ENCODE assay signal across 11 mouse cellular contexts in the genomic region with DNA sequence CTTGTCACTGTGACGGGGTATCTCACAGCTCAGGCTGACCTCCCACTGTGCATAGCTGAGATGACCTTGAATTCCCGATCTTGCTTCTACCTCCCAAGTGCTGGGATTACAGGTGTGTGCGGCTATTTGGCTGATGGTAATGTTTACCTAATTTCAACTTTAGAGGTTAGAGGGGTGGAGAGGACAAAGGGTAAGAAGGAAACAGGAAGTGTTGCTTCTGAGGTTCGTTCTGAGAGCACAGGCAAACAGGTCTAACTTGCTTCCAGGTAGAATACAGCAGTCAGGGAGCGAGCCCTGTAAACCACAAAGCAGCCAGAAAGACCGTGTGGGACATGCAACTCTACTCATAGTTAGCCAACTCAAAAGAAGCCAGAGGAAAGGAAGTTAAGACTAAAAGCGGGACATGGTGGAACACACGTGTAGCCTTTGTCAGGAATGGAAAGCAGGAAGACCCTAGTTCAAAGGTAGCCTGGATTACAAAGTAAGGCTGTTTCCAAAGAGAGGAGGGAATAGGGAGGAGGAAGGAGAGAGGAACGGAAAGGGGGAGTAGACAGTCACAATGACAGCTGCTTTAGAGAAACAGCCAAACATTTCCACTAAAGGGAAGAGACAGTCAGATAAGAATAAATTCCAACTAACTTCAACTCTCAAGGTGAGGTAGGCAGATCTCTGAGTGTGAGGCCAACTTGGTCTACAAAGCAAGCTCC. TPM values are rescaled to one million over a fixed set of nuclear protein-coding genes. Genes with fewer than 3 reads are reported as not detected.
DNase-seq lines count a peak whose midpoint lies in the region; ATAC-seq and TF ChIP-seq lines count a peak whose summit lies in the region.
"Had no signal": no experiment of that assay in that cellular context is flagged by ENCODE, and none has a peak within 500 bp of the region (broad histone marks: within the 10 kb centered on the region; RNA-seq: fewer than 3 reads in every experiment).

No protein-coding gene starts in this region.

- H3K9ac ChIP-seq in embryonic facial prominence, embryonic 14.5 days (ENCODE audit: low read depth, low read length) = no peak overlapping the region
- no peak overlapping the region for H3K9ac ChIP-seq in kidney, embryonic 16.5 days (replicated peaks; ENCODE audit: low read length)
- no peak overlapping the region for H3K9ac ChIP-seq in liver, postnatal 0 days (replicated peaks)
- no peak overlapping the region for H3K9ac ChIP-seq in hindbrain, embryonic 14.5 days

- no peaks in the 10 kb centered on the region for H3K9me3 ChIP-seq in embryonic facial prominence, embryonic 14.5 days (ENCODE audit: control insufficient read depth, low read length)
- H3K9me3 ChIP-seq in kidney, embryonic 16.5 days (ENCODE audit: low read length) = no peaks in the 10 kb centered on the region
- no peaks in the 10 kb centered on the region for H3K9me3 ChIP-seq in liver, postnatal 0 days (ENCODE audit: low read length)
- H3K9me3 ChIP-seq in hindbrain, embryonic 14.5 days (ENCODE audit: control insufficient read depth, low read length) = no peaks in the 10 kb centered on the region

- TF ChIP-seq CTCF in liver, postnatal 0 days (IDR thresholded peaks at IDR 0.05; ENCODE audit: low read depth) = no peak

- peaks cover 15% of the 10 kb centered on the region for H3K36me3 ChIP-seq in embryonic facial prominence, embryonic 14.5 days (ENCODE audit: control insufficient read depth, insufficient read depth, low read length)
- H3K36me3 ChIP-seq in kidney, embryonic 16.5 days (ENCODE audit: insufficient read depth, low read length) = peaks cover 18% of the 10 kb centered on the region
- H3K36me3 ChIP-seq in liver, postnatal 0 days (replicated peaks; ENCODE audit: insufficient read depth, low read length) = peaks cover 11% of the 10 kb centered on the region; the same call in 1 of the 2 replicates
- H3K36me3 ChIP-seq in hindbrain, embryonic 14.5 days (replicated peaks; ENCODE audit: control insufficient read depth, insufficient read depth) = peaks cover 10% of the 10 kb centered on the region

- DNase-seq in ES-CJ7 (ENCODE audit: low read depth, low spot score) = peak; percentile 27
- DNase-seq in embryonic facial prominence, embryonic 14.5 days (ENCODE audit: low spot score) = peak; percentile 42
- DNase-seq in liver, postnatal 0 days = no peak
- DNase-seq in MN1 (ENCODE audit: low spot score) = no peak
- no peak for DNase-seq in adrenal gland, postnatal 36 days
- no peak for DNase-seq in hindbrain, embryonic 14.5 days (ENCODE audit: low spot score)
- no peak for DNase-seq in heart, adult 11 months

- no peak overlapping the region for H3K27ac ChIP-seq in embryonic facial prominence, embryonic 14.5 days (replicated peaks; ENCODE audit: low read depth, low read length)
- peak overlapping the region; percentile 78 for H3K27ac ChIP-seq in kidney, embryonic 16.5 days (ENCODE audit: low read length)
- H3K27ac ChIP-seq in liver, postnatal 0 days (ENCODE audit: low read depth) = peak overlapping the region; percentile 77
- H3K27ac ChIP-seq in hindbrain, embryonic 14.5 days = no peak overlapping the region
- H3K27ac ChIP-seq: left cerebral cortex, adult 2 months had no signal

- no peak overlapping the region for H3K4me3 ChIP-seq in embryonic facial prominence, embryonic 14.5 days (ENCODE audit: low read depth, low read length)
- no peak overlapping the region for H3K4me3 ChIP-seq in kidney, embryonic 16.5 days (ENCODE audit: low read length)
- no peak overlapping the region for H3K4me3 ChIP-seq in liver, postnatal 0 days (ENCODE audit: low read depth, low read length)
- no peak overlapping the region for H3K4me3 ChIP-seq in hindbrain, embryonic 14.5 days (replicated peaks; ENCODE audit: low read length)
- H3K4me3 ChIP-seq: left cerebral cortex, adult 2 months; megakaryocyte, embryonic 14.5 days had no signal

- no peak overlapping the region for H3K4me2 ChIP-seq in embryonic facial prominence, embryonic 14.5 days (ENCODE audit: low read depth, low read length)
- H3K4me2 ChIP-seq in kidney, embryonic 16.5 days (replicated peaks; ENCODE audit: low read depth, low read length) = no peak overlapping the region
- no peak overlapping the region for H3K4me2 ChIP-seq in liver, postnatal 0 days (ENCODE audit: low read depth, low read length)
- H3K4me2 ChIP-seq in hindbrain, embryonic 14.5 days (replicated peaks) = no peak overlapping the region

- no peak for ATAC-seq in embryonic facial prominence, embryonic 14.5 days (ENCODE audit: low read depth)
- peak; percentile 58; the same call in 1 of the 2 replicates for ATAC-seq in kidney, embryonic 16.5 days (ENCODE audit: low FRiP score, low TSS enrichment)
- peak; percentile 78 for ATAC-seq in liver, postnatal 0 days
- ATAC-seq in hindbrain, embryonic 14.5 days (ENCODE audit: low FRiP score) = no peak

- no peaks in the 10 kb centered on the region for H3K27me3 ChIP-seq in embryonic facial prominence, embryonic 14.5 days (replicated peaks; ENCODE audit: control insufficient read depth, insufficient read depth, low read length)
- no peaks in the 10 kb centered on the region for H3K27me3 ChIP-seq in kidney, embryonic 16.5 days (ENCODE audit: insufficient read depth, low read length)
- H3K27me3 ChIP-seq in liver, postnatal 0 days (ENCODE audit: insufficient read depth, low read length) = no peaks in the 10 kb centered on the region
- H3K27me3 ChIP-seq in hindbrain, embryonic 14.5 days (ENCODE audit: control insufficient read depth, insufficient read depth, low read length) = no peaks in the 10 kb centered on the region

- WGBS in embryonic facial prominence, embryonic 14.5 days = 68% methylated on average over 9 of the region's 9 CpGs
- 53% methylated on average over 9 of the region's 9 CpGs for WGBS in kidney, embryonic 16.5 days
- WGBS in liver, postnatal 0 days (ENCODE audit: insufficient replicate concordance) = 42% methylated on average over 9 of the region's 9 CpGs
- 82% methylated on average over 9 of the region's 9 CpGs for WGBS in hindbrain, embryonic 14.5 days

- TF ChIP-seq EP300 in liver, postnatal 0 days (IDR thresholded peaks at IDR 0.05; ENCODE audit: low read depth) = no peak

- H3K4me1 ChIP-seq in embryonic facial prominence, embryonic 14.5 days (ENCODE audit: control insufficient read depth, insufficient read depth, low read length) = peaks cover 18% of the 10 kb centered on the region
- H3K4me1 ChIP-seq in kidney, embryonic 16.5 days (ENCODE audit: insufficient read depth, low read length) = peaks cover 25% of the 10 kb centered on the region
- H3K4me1 ChIP-seq in liver, postnatal 0 days (ENCODE audit: insufficient read depth) = no peaks in the 10 kb centered on the region
- H3K4me1 ChIP-seq in hindbrain, embryonic 14.5 days (replicated peaks; ENCODE audit: control insufficient read depth, insufficient read depth, low read length) = 0 out of 2 replicates have a peak, but pooled peaks cover 15% of the 10 kb centered on the region

RNA-seq across cellular contexts. Expression of gene Bcl2l14, which starts 47.2 kb away (rescaled TPM):
- 2.6 and 3.0 TPM in 2 replicates for polyA plus RNA-seq in embryonic facial prominence, embryonic 14.5 days (2014; fragmentation: Nextera tagmentation; extraction: Ambion mirVana)
- 7.6 and 8.9 TPM in 2 replicates for polyA plus RNA-seq in kidney, embryonic 16.5 days (2015; fragmentation: Nextera tagmentation; extraction: Ambion mirVana)
- 0.14 and 0.26 TPM in 2 replicates for polyA plus RNA-seq in liver, postnatal 0 days (2015; fragmentation: Nextera tagmentation; extraction: Ambion mirVana)
- not detected for total RNA-seq in adrenal gland, postnatal 36 days (2021)
- polyA plus RNA-seq in hindbrain, embryonic 14.5 days (2014; fragmentation: Nextera tagmentation; extraction: Ambion mirVana) = 0.37 TPM in 1 of 2 replicates, not detected in the other
- total RNA-seq: gastrocnemius, adult 18-20 months; left cerebral cortex, adult 2 months had no signal

Comparison
In these comparisons a context has a peak if more than half of its experiments do, and no peak if none do; other contexts are left out.
1. DNase-seq: peak in ES-CJ7 (single experiment) and embryonic facial prominence, embryonic 14.5 days (single experiment); none in liver, postnatal 0 days (single experiment), MN1 (single experiment), adrenal gland, postnatal 36 days (0 of 2), hindbrain, embryonic 14.5 days (single experiment) and heart, adult 11 months (single experiment).
2. ATAC-seq: peak in kidney, embryonic 16.5 days (single experiment) and liver, postnatal 0 days (single experiment); none in embryonic facial prominence, embryonic 14.5 days (single experiment) and hindbrain, embryonic 14.5 days (single experiment).
3. H3K27ac ChIP-seq: peak in kidney, embryonic 16.5 days (single experiment) and liver, postnatal 0 days (single experiment); none in embryonic facial prominence, embryonic 14.5 days (single experiment) and hindbrain, embryonic 14.5 days (single experiment).